Mouse (Mus musculus) common myeloid progenitor, adult 5-6 weeks (primary cell): ENCODE results near the gene Mepce. TPM values are rescaled to one million over a fixed set of nuclear protein-coding genes. Genes with fewer than 3 reads are reported as not detected.
A peak's percentile ranks its signal among the peaks of the same experiment; 100 is the strongest.
"Not testable (repeated sequence)": the region's sequence is repeated elsewhere in the genome, so short reads cannot be mapped to it uniquely, and the experiment has no call there.

Experiments used
- ATAC-seq: replicated peaks from 2 replicates; pipeline ENCODE4 v1.8.0; 2016; ENCODE audit warnings: low read depth, mild to moderate bottlenecking, moderate TSS enrichment, inconsistent platforms; ENCODE audit not compliant: poor library complexity, severe bottlenecking
- total RNA-seq: library from RNA; stranded (forward); fragments of 200-1000, 187-1606 nt; gene quantifications from 2 replicates; pipeline ENCODE4 v1.2.3, GENCODE M21; 2017

Gene Mepce
- total RNA-seq = 27.4 and 33.1 TPM in 2 replicates

GRCm38 (mm10) chr5:137787151-137787928 is at the start of gene Mepce, which contains the start of gene Zcwpw1:
Gene Mepce, minus strand, starts transcription at chr5:137787655.
Gene Zcwpw1, plus strand, starts transcription at chr5:137787798.
- ATAC-seq = peak; percentile 48

- ATAC-seq = not testable (repeated sequence)
Observed at GRCm38 (mm10) chr5:137837110-137837509, 49.7 kb upstream of the Mepce start.

- no peak for ATAC-seq
Observed at GRCm38 (mm10) chr5:137836611-137837010, 49.2 kb upstream of the Mepce start.

GRCm38 (mm10) chr5:137835966-137836520 is 48.6 kb upstream of the Mepce start, which contains the start of gene Pilra:
Gene Pilra, minus strand, starts transcription at chr5:137836281.
- peak; percentile 47 for ATAC-seq

- ATAC-seq = no peak
Observed at GRCm38 (mm10) chr5:137833500-137833899, 46.0 kb upstream of the Mepce start.

- no peak for ATAC-seq
Observed at GRCm38 (mm10) chr5:137831506-137831905, 44.1 kb upstream of the Mepce start.

- 0 out of 2 replicates have a peak, but pooled peaks have one; percentile 16 for ATAC-seq
Observed at GRCm38 (mm10) chr5:137831106-137831505, 43.7 kb upstream of the Mepce start.

GRCm38 (mm10) chr5:137830238-137830637 is 42.8 kb upstream of the Mepce start:
- ATAC-seq = peak; percentile 30; the same call in 1 of the 2 replicates

GRCm38 (mm10) chr5:137828694-137829093 is 41.2 kb upstream of the Mepce start:
- ATAC-seq = peak; percentile 74

- no peak for ATAC-seq
Observed at GRCm38 (mm10) chr5:137826421-137826820, 39.0 kb upstream of the Mepce start.

- no peak for ATAC-seq
Observed at GRCm38 (mm10) chr5:137825971-137826370, 38.5 kb upstream of the Mepce start.

- peak; percentile 66 for ATAC-seq
Observed at GRCm38 (mm10) chr5:137825030-137825429, 37.6 kb upstream of the Mepce start.

- no peak for ATAC-seq
Observed at GRCm38 (mm10) chr5:137823455-137824045, 36.1 kb upstream of the Mepce start.

GRCm38 (mm10) chr5:137822602-137823001 is 35.1 kb upstream of the Mepce start:
- no peak for ATAC-seq

GRCm38 (mm10) chr5:137822126-137822525 is 34.7 kb upstream of the Mepce start:
- ATAC-seq = no peak

GRCm38 (mm10) chr5:137817466-137818222 is 30.2 kb upstream of the Mepce start:
- ATAC-seq = no peak

GRCm38 (mm10) chr5:137808316-137808715 is 20.9 kb upstream of the Mepce start:
- no peak for ATAC-seq

GRCm38 (mm10) chr5:137806158-137806557 is 18.7 kb upstream of the Mepce start:
- ATAC-seq = no peak

- no peak for ATAC-seq
Observed at GRCm38 (mm10) chr5:137800917-137801316, 13.5 kb upstream of the Mepce start.

GRCm38 (mm10) chr5:137796606-137797005 is 9.2 kb upstream of the Mepce start:
- no peak for ATAC-seq
